Mouse (Mus musculus) liver, embryonic 12.5 days (tissue): ENCODE measurements at regions not wholly inside any gene's neighbourhood (a gene's known extent, or its start where the extent isn't known, plus 50 kb on each side); places are given as distances from the start of the nearest gene placed in this dataset.

Experiments used
- ATAC-seq: fragments of 200-750 bp; cut with Nextera tagmentation; 2 replicates; pipeline ENCODE4 v1.8.0; 2017; ENCODE audit warnings: moderate number of reproducible peaks, mild to moderate bottlenecking, moderate library complexity
- H3K27ac ChIP-seq: fragments of 300-500 bp; sonication (generic); 2 replicates; pipeline ENCODE4 v1.5.1; 2016; ENCODE audit warnings: mild to moderate bottlenecking
- H3K27me3 ChIP-seq: fragments of 300-500 bp; sonication (generic); replicated peaks from 2 replicates; pipeline ENCODE4 v1.6.1; 2016; ENCODE audit warnings: mild to moderate bottlenecking, moderate library complexity
- H3K36me3 ChIP-seq: fragments of 300-500 bp; sonication (generic); 2 replicates; pipeline ENCODE4 v1.6.1; 2016; ENCODE audit warnings: mild to moderate bottlenecking, moderate library complexity
- H3K4me1 ChIP-seq: fragments of 300-500 bp; sonication (generic); 2 replicates; pipeline ENCODE4 v1.6.1; 2016
- H3K4me2 ChIP-seq: fragments of 300-500 bp; sonication (generic); 2 replicates; pipeline ENCODE4 v1.6.1; 2016; ENCODE audit warnings: mild to moderate bottlenecking, moderate library complexity
- H3K4me3 ChIP-seq: fragments of 300-500 bp; sonication (generic); 2 replicates; pipeline ENCODE4 v1.5.1; 2016; ENCODE audit warnings: mild to moderate bottlenecking, moderate library complexity
- H3K9ac ChIP-seq: fragments of 300-500 bp; sonication (generic); 2 replicates; pipeline ENCODE4 v1.6.1; 2016; ENCODE audit warnings: mild to moderate bottlenecking, moderate library complexity
- H3K9me3 ChIP-seq: fragments of 300-500 bp; sonication (generic); replicated peaks from 2 replicates; pipeline ENCODE4 v1.6.1; 2016; ENCODE audit warnings: mild to moderate bottlenecking, moderate library complexity
- whole genome bisulfite sequencing: fragments of 180-500 bp; shearing (Covaris S2); methylation state at CpG from one replicate; pipeline ENCODE4 v1.1.7; 2016; ENCODE audit not compliant: insufficient replicate concordance; 5-methylcytosine and 5-hydroxymethylcytosine counted together

- H3K27me3 ChIP-seq, result no peaks in the 10 kb centered on the region
- no peak overlapping the region for H3K4me3 ChIP-seq
- H3K9me3 ChIP-seq, result no peaks in the 10 kb centered on the region
- H3K36me3 ChIP-seq, result no peaks in the 10 kb centered on the region
- H3K4me1 ChIP-seq, result no peaks in the 10 kb centered on the region
- WGBS, result 41% methylated on average over 1 of the region's 1 CpGs
- H3K4me2 ChIP-seq, result no peak overlapping the region
- H3K27ac ChIP-seq, result no peak overlapping the region
- ATAC-seq, result no peak
- H3K9ac ChIP-seq, result no peak overlapping the region
Measured at GRCm38 (mm10) chr3:9373896-9374295, 236.0 kb downstream of the Zfp704 start.

GRCm38 (mm10) chr3:9370096-9370495, 239.8 kb downstream of the Zfp704 start:
- H3K4me1 ChIP-seq, result no peaks in the 10 kb centered on the region
- no peaks in the 10 kb centered on the region for H3K9me3 ChIP-seq
- H3K27me3 ChIP-seq, result no peaks in the 10 kb centered on the region
- no peak overlapping the region for H3K4me3 ChIP-seq
- no peak overlapping the region for H3K9ac ChIP-seq
- no peak overlapping the region for H3K4me2 ChIP-seq
- no peak for ATAC-seq
- no peak overlapping the region for H3K27ac ChIP-seq
- no peaks in the 10 kb centered on the region for H3K36me3 ChIP-seq
- 75% methylated on average over 2 of the region's 2 CpGs for WGBS

- Histone ChIP-seq H3K27ac (no peak overlapping the region), H3K9me3 (no peaks in the 10 kb centered on the region), H3K36me3 (no peaks in the 10 kb centered on the region), H3K4me3 (no peak overlapping the region), H3K27me3 (no peaks in the 10 kb centered on the region), H3K4me2 (no peak overlapping the region), H3K4me1 (no peaks in the 10 kb centered on the region), H3K9ac (no peak overlapping the region)
- no peak for ATAC-seq
- 73% methylated on average over 9 of the region's 9 CpGs for WGBS
Measured at GRCm38 (mm10) chr3:9365791-9366190, 244.1 kb downstream of the Zfp704 start.

- H3K27ac ChIP-seq, result no peak overlapping the region
- no peak overlapping the region for H3K4me3 ChIP-seq
- no peaks in the 10 kb centered on the region for H3K9me3 ChIP-seq
- H3K36me3 ChIP-seq, result no peaks in the 10 kb centered on the region
- no peaks in the 10 kb centered on the region for H3K4me1 ChIP-seq
- no peak for ATAC-seq
- H3K27me3 ChIP-seq, result no peaks in the 10 kb centered on the region
- no peak overlapping the region for H3K9ac ChIP-seq
- no peak overlapping the region for H3K4me2 ChIP-seq
- WGBS, result 68% methylated on average over 8 of the region's 8 CpGs
Measured at GRCm38 (mm10) chr3:9359186-9359585, 250.7 kb downstream of the Zfp704 start.

GRCm38 (mm10) chr3:9358111-9358510, 251.8 kb downstream of the Zfp704 start:
- Histone ChIP-seq H3K27me3 (no peaks in the 10 kb centered on the region), H3K4me3 (no peak overlapping the region), H3K36me3 (no peaks in the 10 kb centered on the region), H3K9ac (no peak overlapping the region), H3K4me1 (no peaks in the 10 kb centered on the region), H3K4me2 (no peak overlapping the region), H3K27ac (no peak overlapping the region), H3K9me3 (no peaks in the 10 kb centered on the region)
- WGBS, result 61% methylated on average over 12 of the region's 12 CpGs
- no peak for ATAC-seq

- 71% methylated on average over 2 of the region's 2 CpGs for WGBS
- Histone ChIP-seq H3K4me1 (no peaks in the 10 kb centered on the region), H3K9ac (no peak overlapping the region), H3K36me3 (no peaks in the 10 kb centered on the region), H3K9me3 (no peaks in the 10 kb centered on the region), H3K4me2 (no peak overlapping the region), H3K27me3 (no peaks in the 10 kb centered on the region), H3K27ac (no peak overlapping the region), H3K4me3 (no peak overlapping the region)
- ATAC-seq, result no peak
Measured at GRCm38 (mm10) chr3:9357639-9358038, 252.2 kb downstream of the Zfp704 start.

- Histone ChIP-seq H3K4me2 (no peak overlapping the region), H3K9me3 (no peaks in the 10 kb centered on the region), H3K9ac (no peak overlapping the region), H3K36me3 (no peaks in the 10 kb centered on the region), H3K27me3 (no peaks in the 10 kb centered on the region), H3K4me3 (no peak overlapping the region), H3K4me1 (no peaks in the 10 kb centered on the region), H3K27ac (no peak overlapping the region)
- WGBS, result 56% methylated on average over 4 of the region's 4 CpGs
- ATAC-seq, result no peak
Measured at GRCm38 (mm10) chr3:9355875-9356274, 254.0 kb downstream of the Zfp704 start.

- Histone ChIP-seq H3K4me1 (no peaks in the 10 kb centered on the region), H3K4me3 (no peak overlapping the region), H3K27ac (no peak overlapping the region), H3K9ac (no peak overlapping the region), H3K4me2 (no peak overlapping the region), H3K9me3 (no peaks in the 10 kb centered on the region), H3K36me3 (no peaks in the 10 kb centered on the region), H3K27me3 (no peaks in the 10 kb centered on the region)
- no peak for ATAC-seq
- 73% methylated on average over 11 of the region's 11 CpGs for WGBS
Measured at GRCm38 (mm10) chr3:9354756-9355155, 255.1 kb downstream of the Zfp704 start.

GRCm38 (mm10) chr3:9352251-9352650, 257.6 kb downstream of the Zfp704 start:
- no peak overlapping the region for H3K9ac ChIP-seq
- no peaks in the 10 kb centered on the region for H3K9me3 ChIP-seq
- H3K4me1 ChIP-seq, result no peaks in the 10 kb centered on the region
- WGBS, result 58% methylated on average over 7 of the region's 7 CpGs
- no peak overlapping the region for H3K4me3 ChIP-seq
- ATAC-seq, result no peak
- H3K27me3 ChIP-seq, result peaks cover 16% of the 10 kb centered on the region
- H3K4me2 ChIP-seq, result no peak overlapping the region
- H3K36me3 ChIP-seq, result no peaks in the 10 kb centered on the region
- no peak overlapping the region for H3K27ac ChIP-seq

- ATAC-seq, result no peak
- Histone ChIP-seq H3K27ac (no peak overlapping the region), H3K27me3 (peaks cover 35% of the 10 kb centered on the region), H3K4me3 (no peak overlapping the region), H3K9ac (no peak overlapping the region), H3K4me1 (0 out of 2 replicates have a peak, but pooled peaks cover 5% of the 10 kb centered on the region), H3K9me3 (no peaks in the 10 kb centered on the region), H3K4me2 (no peak overlapping the region), H3K36me3 (no peaks in the 10 kb centered on the region)
- WGBS, result 60% methylated on average over 4 of the region's 4 CpGs
Measured at GRCm38 (mm10) chr3:9349822-9350221, 260.1 kb downstream of the Zfp704 start.

- peak; percentile 44 for ATAC-seq
- WGBS, result 8% methylated on average over 15 of the region's 15 CpGs
- no peak overlapping the region for H3K27ac ChIP-seq
Measured at GRCm38 (mm10) chr3:9347446-9347860, 262.4 kb downstream of the Zfp704 start.

GRCm38 (mm10) chr3:9346857-9347445, 262.9 kb downstream of the Zfp704 start:
- Histone ChIP-seq H3K9ac (peak overlapping the region; percentile 33; the same call in 1 of the 2 replicates), H3K36me3 (no peaks in the 10 kb centered on the region), H3K4me2 (peak overlapping the region; percentile 75), H3K27me3 (peaks cover 35% of the 10 kb centered on the region), H3K4me3 (peak overlapping the region; percentile 48), H3K27ac (no peak overlapping the region), H3K4me1 (0 out of 2 replicates have a peak, but pooled peaks cover 5% of the 10 kb centered on the region), H3K9me3 (no peaks in the 10 kb centered on the region)
- ATAC-seq, result no peak
- WGBS, result under 1% methylated on average over 21 of the region's 27 CpGs

More at GRCm38 (mm10) chr3:9347446-9347860, 262.4 kb downstream of the Zfp704 start:
- H3K4me1 ChIP-seq, result 0 out of 2 replicates have a peak, but pooled peaks cover 5% of the 10 kb centered on the region
- peaks cover 35% of the 10 kb centered on the region for H3K27me3 ChIP-seq
- no peaks in the 10 kb centered on the region for H3K9me3 ChIP-seq
- no peaks in the 10 kb centered on the region for H3K36me3 ChIP-seq
- peak overlapping the region; percentile 48 for H3K4me3 ChIP-seq
- peak overlapping the region; percentile 75 for H3K4me2 ChIP-seq
- H3K9ac ChIP-seq, result 0 out of 2 replicates have a peak overlapping the region, but pooled peaks have one; percentile 33

- WGBS, result 7% methylated on average over 13 of the region's 13 CpGs
- Histone ChIP-seq H3K4me2 (peak overlapping the region; percentile 75), H3K9me3 (no peaks in the 10 kb centered on the region), H3K27ac (no peak overlapping the region), H3K36me3 (no peaks in the 10 kb centered on the region), H3K27me3 (peaks cover 35% of the 10 kb centered on the region), H3K4me3 (peak overlapping the region; percentile 48), H3K4me1 (0 out of 2 replicates have a peak, but pooled peaks cover 5% of the 10 kb centered on the region), H3K9ac (no peak overlapping the region)
- ATAC-seq, result no peak
Measured at GRCm38 (mm10) chr3:9346356-9346755, 263.5 kb downstream of the Zfp704 start.
